Comparison of ENCODE assay signal across 17 mouse cellular contexts in the genomic region with DNA sequence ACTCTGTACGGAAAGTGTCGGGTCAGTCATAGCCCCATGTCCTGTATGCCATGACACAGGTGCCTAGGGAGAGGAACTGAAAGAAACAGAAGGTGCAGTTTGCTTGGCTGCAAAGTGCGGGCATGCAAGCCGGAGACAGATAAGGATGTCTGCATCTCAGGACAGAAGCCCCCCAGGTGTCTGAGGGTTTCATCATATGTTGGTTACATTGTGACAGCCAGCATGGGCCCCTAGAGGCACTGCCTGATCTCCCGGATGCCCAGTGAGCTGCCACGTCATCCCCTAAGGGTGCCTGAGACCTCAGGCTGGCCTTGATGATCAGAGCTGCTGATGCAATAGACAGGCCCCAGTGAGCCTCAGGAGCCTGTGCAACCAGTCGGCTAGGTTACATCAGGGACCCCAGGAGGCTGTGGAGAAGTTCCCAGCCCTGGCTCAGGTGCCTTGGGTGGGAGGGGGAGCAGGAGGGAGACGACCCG. TPM values are rescaled to one million over a fixed set of nuclear protein-coding genes. Genes with fewer than 3 reads are reported as not detected.
DNase-seq lines count a peak whose midpoint lies in the region; ATAC-seq lines count a peak whose summit lies in the region.
"Had no signal": no experiment of that assay in that cellular context is flagged by ENCODE, and none has a peak within 500 bp of the region (broad histone marks: within the 10 kb centered on the region; RNA-seq: fewer than 3 reads in every experiment).

No protein-coding gene starts in this region.

- no peak for DNase-seq in forebrain, embryonic 14.5 days (ENCODE audit: low spot score)
- peak; percentile 22 to 24 for DNase-seq in spleen, postnatal 36 days (ENCODE audit: low spot score in 2 of 2)
- DNase-seq in spleen, adult 18-20 months = no peak
- DNase-seq in adrenal gland, postnatal 14 days = peak; percentile 78
- peak; percentile 63 for DNase-seq in splenic B cell, adult 2 months (ENCODE audit: low read depth, low spot score)
- no peak for DNase-seq in kidney, adult 18-20 months
- no peak for DNase-seq in urinary bladder, adult 18-20 months (ENCODE audit: low spot score in 2 of 2)
- DNase-seq: cerebellum, adult 8-10 months; gastrocnemius, postnatal 25 days; kidney, postnatal 14 days had no signal

- no peaks in the 10 kb centered on the region for H3K36me3 ChIP-seq in forebrain, embryonic 14.5 days (ENCODE audit: control insufficient read depth, insufficient read depth, low read length)
- H3K36me3 ChIP-seq in forebrain, embryonic 16.5 days (ENCODE audit: control insufficient read depth, insufficient read depth) = no peaks in the 10 kb centered on the region
- no peaks in the 10 kb centered on the region for H3K36me3 ChIP-seq in splenic B cell, adult 2 months (ENCODE audit: control insufficient read depth, insufficient read depth, low read length, poor library complexity, severe bottlenecking)
- H3K36me3 ChIP-seq: liver, embryonic 12.5 days had no signal

- H3K27ac ChIP-seq in forebrain, embryonic 14.5 days (ENCODE audit: low read depth, low read length) = no peak overlapping the region
- H3K27ac ChIP-seq in forebrain, embryonic 16.5 days (ENCODE audit: low read length) = no peak overlapping the region
- H3K27ac ChIP-seq: liver, embryonic 12.5 days had no signal

- no peaks in the 10 kb centered on the region for H3K27me3 ChIP-seq in forebrain, embryonic 14.5 days (replicated peaks; ENCODE audit: control insufficient read depth, insufficient read depth, low read length)
- H3K27me3 ChIP-seq in forebrain, embryonic 16.5 days (replicated peaks; ENCODE audit: control insufficient read depth, insufficient read depth, low read length) = no peaks in the 10 kb centered on the region
- no peaks in the 10 kb centered on the region for H3K27me3 ChIP-seq in splenic B cell, adult 2 months (ENCODE audit: control insufficient read depth, insufficient read depth, low read length, poor library complexity, severe bottlenecking)

- H3K4me2 ChIP-seq in forebrain, embryonic 14.5 days (ENCODE audit: low read length) = no peak overlapping the region
- H3K4me2 ChIP-seq in forebrain, embryonic 16.5 days (ENCODE audit: low read length) = no peak overlapping the region
- H3K4me2 ChIP-seq: heart, embryonic 11.5 days; liver, embryonic 12.5 days had no signal

- H3K9ac ChIP-seq in forebrain, embryonic 14.5 days (ENCODE audit: low read length) = peak overlapping the region; percentile 21; the same call in 1 of the 2 replicates
- no peak overlapping the region for H3K9ac ChIP-seq in forebrain, embryonic 16.5 days (replicated peaks; ENCODE audit: low read depth, low read length)
- H3K9ac ChIP-seq: liver, embryonic 12.5 days had no signal

- 86% methylated on average over 9 of the region's 9 CpGs for WGBS in forebrain, embryonic 14.5 days
- 83% methylated on average over 9 of the region's 9 CpGs for WGBS in forebrain, embryonic 16.5 days

- H3K4me3 ChIP-seq in forebrain, embryonic 14.5 days (ENCODE audit: low read depth, low read length) = no peak overlapping the region
- H3K4me3 ChIP-seq in forebrain, embryonic 16.5 days (replicated peaks; ENCODE audit: low read length) = no peak overlapping the region
- H3K4me3 ChIP-seq: liver, embryonic 12.5 days; megakaryocyte, embryonic 14.5 days had no signal

- no peaks in the 10 kb centered on the region for H3K9me3 ChIP-seq in forebrain, embryonic 14.5 days (replicated peaks; ENCODE audit: control insufficient read depth, low read length)
- no peaks in the 10 kb centered on the region for H3K9me3 ChIP-seq in forebrain, embryonic 16.5 days (ENCODE audit: control insufficient read depth, low read length)
- H3K9me3 ChIP-seq: liver, embryonic 12.5 days; megakaryocyte, embryonic 14.5 days had no signal

- H3K4me1 ChIP-seq in forebrain, embryonic 14.5 days (ENCODE audit: control insufficient read depth, insufficient read depth, low read length) = peaks cover 14% of the 10 kb centered on the region
- peaks cover 28% of the 10 kb centered on the region for H3K4me1 ChIP-seq in forebrain, embryonic 16.5 days (replicated peaks; ENCODE audit: control insufficient read depth, insufficient read depth, low read length)

- ATAC-seq in forebrain, embryonic 14.5 days = no peak
- no peak for ATAC-seq in forebrain, embryonic 16.5 days
- ATAC-seq: CD4-positive, CD25-positive, alpha-beta regulatory T cell, adult 4 months; intestine, postnatal 0 days; liver, embryonic 12.5 days had no signal

RNA-seq across cellular contexts. Expression of a gene that starts 36.7 kb away (rescaled TPM):
- polyA plus RNA-seq in forebrain, embryonic 14.5 days (2014; fragmentation: Nextera tagmentation; extraction: Ambion mirVana) = 24.6 and 35.8 TPM in 2 replicates
- polyA plus RNA-seq in forebrain, embryonic 16.5 days (2015; fragmentation: Nextera tagmentation; extraction: Ambion mirVana) = 52.3 and 54.6 TPM in 2 replicates
- total RNA-seq in adrenal gland, postnatal 14 days (2021) = 18.1 and 18.7 TPM in 2 replicates

RNA-seq across cellular contexts. Expression of a gene that starts 36.7 kb away (rescaled TPM):
- 11.0 and 12.5 TPM in 2 replicates for polyA plus RNA-seq in forebrain, embryonic 14.5 days (2014; fragmentation: Nextera tagmentation; extraction: Ambion mirVana)
- 11.5 and 14.1 TPM in 2 replicates for polyA plus RNA-seq in forebrain, embryonic 16.5 days (2015; fragmentation: Nextera tagmentation; extraction: Ambion mirVana)
- 0.44 and 0.45 TPM in 2 replicates for total RNA-seq in adrenal gland, postnatal 14 days (2021)
- total RNA-seq: heart, postnatal 25 days had no signal

Comparison
In these comparisons a context has a peak if more than half of its experiments do, and no peak if none do; other contexts are left out.
1. DNase-seq: peak in spleen, postnatal 36 days (2 of 2), adrenal gland, postnatal 14 days (single experiment) and splenic B cell, adult 2 months (single experiment); none in forebrain, embryonic 14.5 days (single experiment), spleen, adult 18-20 months (0 of 2), kidney, adult 18-20 months (single experiment) and urinary bladder, adult 18-20 months (0 of 2).